9 mouse cellular contexts compared by ENCODE assay signal in genomic region chrX:143393791-143394369, GRCm38 (mm10). TPM values are rescaled to one million over a fixed set of nuclear protein-coding genes. Genes with fewer than 3 reads are reported as not detected.
A peak's percentile ranks its signal among the peaks of the same experiment; 100 is the strongest.
DNase-seq lines count a peak whose midpoint lies in the region; ATAC-seq and TF ChIP-seq lines count a peak whose summit lies in the region.
"Had no signal": no experiment of that assay in that cellular context is flagged by ENCODE, and none has a peak within 500 bp of the region (broad histone marks: within the 10 kb centered on the region; RNA-seq: fewer than 3 reads in every experiment).

Gene Chrdl1 (minus strand): TSS chrX:143394262.

- ATAC-seq in embryonic facial prominence, embryonic 11.5 days (replicated peaks; ENCODE audit: insufficient number of reproducible peaks, low FRiP score, low TSS enrichment, low read depth) = peak; percentile 70
- 0 out of 2 replicates have a peak, but pooled peaks have one; percentile 33 for ATAC-seq in heart, postnatal 0 days (ENCODE audit: insufficient read depth, low read depth)
- no peak; the same call in 1 of the 2 replicates for ATAC-seq in granulocyte monocyte progenitor cell, adult 5-6 weeks (replicated peaks; ENCODE audit: poor library complexity, severe bottlenecking)

- TF ChIP-seq EP300 in heart, postnatal 0 days (IDR thresholded peaks at IDR 0.05; ENCODE audit: low read depth) = no peak

- H3K4me1 ChIP-seq in embryonic facial prominence, embryonic 11.5 days (ENCODE audit: control insufficient read depth, insufficient read depth, low read length) = no peaks in the 10 kb centered on the region
- H3K4me1 ChIP-seq in heart, postnatal 0 days (ENCODE audit: control insufficient read depth, insufficient read depth) = no peaks in the 10 kb centered on the region
- H3K4me1 ChIP-seq in testis, adult 2 months (ENCODE audit: control insufficient read depth, insufficient read depth, low read length) = peaks cover 5% of the 10 kb centered on the region; the same call in 1 of the 2 replicates
- H3K4me1 ChIP-seq: megakaryocyte, embryonic 14.5 days had no signal

- no peaks in the 10 kb centered on the region for H3K9me3 ChIP-seq in embryonic facial prominence, embryonic 11.5 days (replicated peaks; ENCODE audit: control insufficient read depth, low read length)
- H3K9me3 ChIP-seq in heart, postnatal 0 days (replicated peaks; ENCODE audit: control insufficient read depth, low read length) = no peaks in the 10 kb centered on the region
- H3K9me3 ChIP-seq: megakaryocyte, embryonic 14.5 days had no signal

- TF ChIP-seq POLR2A in testis, adult 2 months (IDR thresholded peaks at IDR 0.05; ENCODE audit: control insufficient read depth, low read depth, low read length) = no peak

- H3K4me3 ChIP-seq in embryonic facial prominence, embryonic 11.5 days (ENCODE audit: low read depth, low read length) = peak within 1 kb of the TSS; percentile 39
- peak within 1 kb of the TSS; percentile 40 for H3K4me3 ChIP-seq in heart, postnatal 0 days (ENCODE audit: low read depth, low read length)
- peak within 1 kb of the TSS; percentile 69 for H3K4me3 ChIP-seq in testis, adult 2 months (ENCODE audit: control insufficient read depth, low read depth, low read length)
- H3K4me3 ChIP-seq: megakaryocyte, embryonic 14.5 days had no signal

- peak within 1 kb of the TSS; percentile 53 for H3K4me2 ChIP-seq in embryonic facial prominence, embryonic 11.5 days (ENCODE audit: low read depth, low read length)
- H3K4me2 ChIP-seq in heart, postnatal 0 days (ENCODE audit: low read depth, low read length) = peak within 1 kb of the TSS; percentile 65

- DNase-seq in ovary, postnatal 14 days (ENCODE audit: low spot score) = peak; percentile 5
- no peak for DNase-seq in ovary, postnatal 10 days (ENCODE audit: low spot score)
- peak; percentile 17 for DNase-seq in embryonic facial prominence, embryonic 11.5 days (ENCODE audit: low spot score)
- DNase-seq in heart, postnatal 0 days (ENCODE audit: low spot score) = no peak
- no peak for DNase-seq in left cerebral cortex, adult 8-10 months (ENCODE audit: low spot score in 2 of 2)
- DNase-seq in lung, postnatal 25 days (ENCODE audit: low spot score) = peak; percentile 3

- H3K36me3 ChIP-seq in embryonic facial prominence, embryonic 11.5 days (replicated peaks; ENCODE audit: control insufficient read depth, insufficient read depth, low read depth, low read length) = no peaks in the 10 kb centered on the region
- H3K36me3 ChIP-seq in heart, postnatal 0 days (replicated peaks; ENCODE audit: control insufficient read depth, insufficient read depth, low read length) = no peaks in the 10 kb centered on the region
- H3K36me3 ChIP-seq in testis, adult 2 months (ENCODE audit: control insufficient read depth, insufficient read depth, low read length) = no peaks in the 10 kb centered on the region

- 14% methylated on average over 17 of the region's 37 CpGs for WGBS in embryonic facial prominence, embryonic 11.5 days
- 15% methylated on average over 31 of the region's 37 CpGs for WGBS in heart, postnatal 0 days

- H3K27me3 ChIP-seq in embryonic facial prominence, embryonic 11.5 days (ENCODE audit: control insufficient read depth, insufficient read depth, low read length) = 0 out of 2 replicates have a peak, but pooled peaks cover 2% of the 10 kb centered on the region
- peaks cover 19% of the 10 kb centered on the region for H3K27me3 ChIP-seq in heart, postnatal 0 days (ENCODE audit: control insufficient read depth, insufficient read depth, low read length)
- no peaks in the 10 kb centered on the region for H3K27me3 ChIP-seq in testis, adult 2 months (ENCODE audit: control insufficient read depth, insufficient read depth, low read length)

- TF ChIP-seq CTCF in heart, postnatal 0 days (IDR thresholded peaks at IDR 0.05; ENCODE audit: low read depth) = no peak
- no peak for TF ChIP-seq CTCF in testis, adult 2 months (IDR thresholded peaks at IDR 0.05; ENCODE audit: control insufficient read depth, insufficient read depth, insufficient replicate concordance, low read depth, low read length)

- H3K27ac ChIP-seq in embryonic facial prominence, embryonic 11.5 days (replicated peaks; ENCODE audit: low read depth, low read length) = no peak within 1 kb of the TSS
- no peak within 1 kb of the TSS for H3K27ac ChIP-seq in heart, postnatal 0 days (ENCODE audit: low read depth)
- H3K27ac ChIP-seq in testis, adult 2 months (ENCODE audit: control insufficient read depth, insufficient read depth, low read depth, low read length) = no peak within 1 kb of the TSS

- peak within 1 kb of the TSS; percentile 43 for H3K9ac ChIP-seq in embryonic facial prominence, embryonic 11.5 days (replicated peaks; ENCODE audit: low read length)
- no peak within 1 kb of the TSS for H3K9ac ChIP-seq in heart, postnatal 0 days (replicated peaks; ENCODE audit: low read depth, low read length)

RNA-seq across cellular contexts. Expression of gene Chrdl1, which starts in this region (rescaled TPM):
- polyA plus RNA-seq in embryonic facial prominence, embryonic 11.5 days (2014; fragmentation: Nextera tagmentation; extraction: Ambion mirVana) = 7.8 and 8.6 TPM in 2 replicates
- total RNA-seq in heart, postnatal 0 days (2014; rRNA removed; ENCODE audit: low replicate concordance) = 0.70 and 1.2 TPM in 2 replicates
- 0.89 and 1.1 TPM in 2 replicates for polyA plus RNA-seq in heart, postnatal 0 days (2015; fragmentation: Nextera tagmentation; extraction: Ambion mirVana)
- 10 to 100 TPM; 11.9 to 16.3 (median 15.2) TPM for total RNA-seq in left cerebral cortex, adult 8-10 months (2022)
- polyA plus RNA-seq in testis, adult 2 months (2012; rRNA removed) = 1.7 and 2.9 TPM in 2 replicates
- total RNA-seq in granulocyte monocyte progenitor cell, adult 5-6 weeks (2014; fragmentation: Nextera tagmentation) = not detected in 2 replicates
- total RNA-seq in granulocyte monocyte progenitor cell, adult 5-6 weeks (2017) = not detected in 2 replicates

Comparison
In these comparisons a context has a peak if more than half of its experiments do, and no peak if none do; other contexts are left out.
1. DNase-seq: peak in ovary, postnatal 14 days (single experiment), embryonic facial prominence, embryonic 11.5 days (single experiment) and lung, postnatal 25 days (single experiment); none in ovary, postnatal 10 days (single experiment), heart, postnatal 0 days (single experiment) and left cerebral cortex, adult 8-10 months (0 of 2).
2. Peak in every context shown above with its lines, with median percentiles within 50 percentile points of each other: H3K4me3 ChIP-seq.